Mouse (Mus musculus) forebrain, embryonic 16.5 days (tissue): ENCODE measurements around the gene Ric8a. TPM values are rescaled to one million over a fixed set of nuclear protein-coding genes. Genes with fewer than 3 reads are reported as not detected.

Experiments
- ATAC-seq: fragments of 200-750 bp; cut with Nextera tagmentation; 2 replicates; pipeline ENCODE4 v1.8.0; 2017; ENCODE audit warnings: mild to moderate bottlenecking, moderate library complexity
- H3K27ac ChIP-seq: fragments of 300-500 bp; sonication (generic); 2 replicates; pipeline ENCODE4 v1.5.1; 2014; ENCODE audit warnings: low read length, control low read depth
- H3K27me3 ChIP-seq: fragments of 300-500 bp; sonication (generic); replicated peaks from 2 replicates; pipeline ENCODE4 v1.6.1; 2014; ENCODE audit warnings: low read length; ENCODE audit not compliant: control insufficient read depth, insufficient read depth
- H3K36me3 ChIP-seq: fragments of 300-500 bp; sonication (generic); 2 replicates; pipeline ENCODE4 v1.6.1; 2014; ENCODE audit not compliant: control insufficient read depth, insufficient read depth
- H3K4me1 ChIP-seq: fragments of 300-500 bp; sonication (generic); replicated peaks from 2 replicates; pipeline ENCODE4 v1.6.1; 2014; ENCODE audit warnings: low read length; ENCODE audit not compliant: control insufficient read depth, insufficient read depth
- H3K4me2 ChIP-seq: fragments of 300-500 bp; sonication (generic); 2 replicates; pipeline ENCODE4 v1.6.1; 2014; ENCODE audit warnings: mild to moderate bottlenecking, low read length, control low read depth
- H3K4me3 ChIP-seq: fragments of 300-500 bp; sonication (generic); replicated peaks from 2 replicates; pipeline ENCODE4 v1.5.1; 2014; ENCODE audit warnings: mild to moderate bottlenecking, low read length, control low read depth
- H3K9ac ChIP-seq: fragments of 300-500 bp; sonication (generic); replicated peaks from 2 replicates; pipeline ENCODE4 v1.6.1; 2014; ENCODE audit warnings: low read depth, low read length, control low read depth
- H3K9me3 ChIP-seq: fragments of 300-500 bp; sonication (generic); 2 replicates; pipeline ENCODE4 v1.6.1; 2016; ENCODE audit warnings: low read length; ENCODE audit not compliant: control insufficient read depth
- WGBS: fragments of 180-500 bp; shearing (Covaris S2); extraction: QIAGEN DNeasy Blood & Tissue Kit; methylation state at CpG from one replicate; pipeline ENCODE4 v1.1.7; 2014; 5-methylcytosine and 5-hydroxymethylcytosine counted together
- polyA plus RNA-seq: library from polyadenylated mRNA; unstranded; fragments of >200 nt; fragmentation: Nextera tagmentation; extraction: Ambion mirVana; gene quantifications from 2 replicates; pipeline ENCODE4 v1.2.1, GENCODE M21; 2015

The Ric8a gene
- polyA plus RNA-seq, 1 experiment from 2014 or later = 101 TPM

- Histone ChIP-seq H3K9ac (no peak overlapping the region), H3K4me2 (no peak overlapping the region), H3K4me3 (no peak overlapping the region), H3K4me1 (no peaks in the 10 kb centered on the region), H3K9me3 (no peaks in the 10 kb centered on the region), H3K36me3 (no peaks in the 10 kb centered on the region), H3K27me3 (no peaks in the 10 kb centered on the region), H3K27ac (no peak overlapping the region)
- ATAC-seq = no peak
- 79% methylated on average over 6 of the region's 6 CpGs for WGBS
These were observed 25.3 kb upstream of the Ric8a start for GRCm38 (mm10) chr7:140831447-140831846.

GRCm38 (mm10) chr7:140833341-140833740, 23.4 kb upstream of the Ric8a start:
- no peak overlapping the region for H3K4me2 ChIP-seq
- WGBS = 87% methylated on average over 4 of the region's 4 CpGs
- no peaks in the 10 kb centered on the region for H3K4me1 ChIP-seq
- no peaks in the 10 kb centered on the region for H3K9me3 ChIP-seq
- ATAC-seq = no peak
- H3K27ac ChIP-seq = no peak overlapping the region
- H3K9ac ChIP-seq = no peak overlapping the region
- no peaks in the 10 kb centered on the region for H3K36me3 ChIP-seq
- no peaks in the 10 kb centered on the region for H3K27me3 ChIP-seq
- no peak overlapping the region for H3K4me3 ChIP-seq

- Histone ChIP-seq H3K4me3 (no peak within 1 kb of the TSS), H3K9ac (no peak within 1 kb of the TSS), H3K27ac (no peak within 1 kb of the TSS), H3K4me2 (no peak within 1 kb of the TSS), H3K27me3 (no peaks in the 10 kb centered on the region), H3K36me3 (no peaks in the 10 kb centered on the region), H3K9me3 (no peaks in the 10 kb centered on the region), H3K4me1 (no peaks in the 10 kb centered on the region)
- no peak for ATAC-seq
- WGBS = 43% methylated on average over 20 of the region's 20 CpGs
These were observed 21.6 kb upstream of the Ric8a start, which contains the start of gene Urah for GRCm38 (mm10) chr7:140834968-140835757. TSS of gene Urah (plus strand) at chr7:140835018.

GRCm38 (mm10) chr7:140835758-140836087, 21.0 kb upstream of the Ric8a start:
- Histone ChIP-seq H3K4me3 (no peak overlapping the region), H3K27ac (no peak overlapping the region), H3K4me1 (no peaks in the 10 kb centered on the region), H3K4me2 (no peak overlapping the region), H3K9ac (no peak overlapping the region), H3K9me3 (no peaks in the 10 kb centered on the region), H3K27me3 (no peaks in the 10 kb centered on the region; the same call in 1 of the 2 replicates), H3K36me3 (no peaks in the 10 kb centered on the region)
- 76% methylated on average over 2 of the region's 2 CpGs for WGBS
- ATAC-seq = no peak

- WGBS = 75% methylated on average over 9 of the region's 9 CpGs
- no peaks in the 10 kb centered on the region for H3K36me3 ChIP-seq
- no peak overlapping the region for H3K4me2 ChIP-seq
- H3K4me3 ChIP-seq = no peak overlapping the region
- no peaks in the 10 kb centered on the region for H3K9me3 ChIP-seq
- no peak for ATAC-seq
- H3K27me3 ChIP-seq = no peaks in the 10 kb centered on the region; the same call in 1 of the 2 replicates
- H3K9ac ChIP-seq = no peak overlapping the region
- no peak overlapping the region for H3K27ac ChIP-seq
- H3K4me1 ChIP-seq = no peaks in the 10 kb centered on the region
These were observed 20.3 kb upstream of the Ric8a start for GRCm38 (mm10) chr7:140836243-140837115.

- Histone ChIP-seq H3K27ac (no peak overlapping the region), H3K4me3 (no peak overlapping the region), H3K9ac (no peak overlapping the region), H3K4me2 (no peak overlapping the region), H3K4me1 (no peaks in the 10 kb centered on the region), H3K36me3 (no peaks in the 10 kb centered on the region), H3K27me3 (no peaks in the 10 kb centered on the region; the same call in 1 of the 2 replicates), H3K9me3 (no peaks in the 10 kb centered on the region)
- WGBS = 63% methylated on average over 5 of the region's 5 CpGs
- ATAC-seq = no peak
These were observed 17.2 kb upstream of the Ric8a start for GRCm38 (mm10) chr7:140839556-140839955.

GRCm38 (mm10) chr7:140840750-140841735, 15.7 kb upstream of the Ric8a start:
- 38% methylated on average over 18 of the region's 19 CpGs for WGBS
- Histone ChIP-seq H3K9ac (no peak overlapping the region), H3K4me2 (no peak overlapping the region), H3K4me3 (no peak overlapping the region), H3K9me3 (no peaks in the 10 kb centered on the region), H3K36me3 (no peaks in the 10 kb centered on the region), H3K4me1 (no peaks in the 10 kb centered on the region), H3K27me3 (no peaks in the 10 kb centered on the region; the same call in 1 of the 2 replicates), H3K27ac (no peak overlapping the region)
- ATAC-seq = no peak

GRCm38 (mm10) chr7:140843806-140844205, 13.0 kb upstream of the Ric8a start:
- no peak overlapping the region for H3K27ac ChIP-seq
- H3K4me1 ChIP-seq = 0 out of 2 replicates have a peak, but pooled peaks cover 4% of the 10 kb centered on the region
- H3K4me3 ChIP-seq = no peak overlapping the region
- no peaks in the 10 kb centered on the region for H3K36me3 ChIP-seq
- 76% methylated on average over 7 of the region's 7 CpGs for WGBS
- no peak overlapping the region for H3K4me2 ChIP-seq
- no peaks in the 10 kb centered on the region; the same call in 1 of the 2 replicates for H3K27me3 ChIP-seq
- no peak for ATAC-seq
- no peak overlapping the region for H3K9ac ChIP-seq
- H3K9me3 ChIP-seq = no peaks in the 10 kb centered on the region
